Mouse (Mus musculus) liver, embryonic 14.5 days (tissue): ENCODE results near the gene Pdhx. TPM values are rescaled to one million over a fixed set of nuclear protein-coding genes. Genes with fewer than 3 reads are reported as not detected.

Experiments used
- ATAC-seq: fragments of 200-750 bp; cut with Nextera tagmentation; 2 replicates; pipeline ENCODE4 v1.8.0; 2017; ENCODE audit warnings: moderate number of reproducible peaks, mild to moderate bottlenecking, moderate library complexity; ENCODE audit not compliant: insufficient read depth
- DNase-seq, 3 experiments: peaks; one replicate each; pipeline ENCODE4 v3.0.0-alpha.2; 2012 to 2013; ENCODE audit warnings: low read depth in 3 of 3, low spot score in 3 of 3
- H3K27ac ChIP-seq: fragments of 300-500 bp; sonication (generic); 2 replicates; pipeline ENCODE4 v1.5.1; 2014; ENCODE audit warnings: moderate library complexity, mild to moderate bottlenecking, control low read depth, inconsistent platforms
- H3K27me3 ChIP-seq: fragments of 300-500 bp; sonication (generic); 2 replicates; pipeline ENCODE4 v1.6.1; 2014; ENCODE audit warnings: mild to moderate bottlenecking, low read length, moderate library complexity; ENCODE audit not compliant: control insufficient read depth, insufficient read depth
- H3K36me3 ChIP-seq: fragments of 300-500 bp; sonication (generic); replicated peaks from 2 replicates; pipeline ENCODE4 v1.6.1; 2014; ENCODE audit warnings: low read depth; ENCODE audit not compliant: control insufficient read depth, insufficient read depth
- H3K4me1 ChIP-seq, 2 experiments: fragments of 200-500 bp in 1 of 2; fragments of 300-500 bp in 1 of 2; sonication (generic) in 1 of 2; replicated peaks; 2 replicates each; pipeline ENCODE4 v1.6.1; 2012 to 2014; ENCODE audit warnings: antibody characterized with exemption in 1 of 2, inconsistent platforms in 1 of 2, low read length in 1 of 2; ENCODE audit not compliant: control insufficient read depth in 2 of 2, insufficient read depth in 2 of 2
- H3K4me2 ChIP-seq: fragments of 300-500 bp; sonication (generic); 2 replicates; pipeline ENCODE4 v1.6.1; 2014; ENCODE audit warnings: low read depth, mild to moderate bottlenecking, control low read depth, moderate library complexity
- H3K4me3 ChIP-seq, 2 experiments: fragments of 200-500 bp in 1 of 2; fragments of 300-500 bp in 1 of 2; sonication (generic) in 1 of 2; 2 replicates each; pipeline ENCODE4 v1.5.1; 2012 to 2014; ENCODE audit warnings: low read depth in 2 of 2, low read length in 2 of 2, mild to moderate bottlenecking in 2 of 2, control low read depth in 1 of 2, inconsistent platforms in 1 of 2, moderate library complexity in 1 of 2; ENCODE audit not compliant: insufficient read depth in 1 of 2
- H3K9ac ChIP-seq: fragments of 300-500 bp; sonication (generic); replicated peaks from 2 replicates; pipeline ENCODE4 v1.6.1; 2014; ENCODE audit warnings: mild to moderate bottlenecking, control low read depth, moderate library complexity
- H3K9me3 ChIP-seq: fragments of 300-500 bp; sonication (generic); 2 replicates; pipeline ENCODE4 v1.6.1; 2016; ENCODE audit warnings: low read length, mixed read lengths; ENCODE audit not compliant: control insufficient read depth
- CTCF ChIP-seq: IDR thresholded peaks from 2 replicates; pipeline ENCODE4 v1.5.1; 2016; ENCODE audit warnings: antibody characterized with exemption, low read depth, control low read depth
- EP300 ChIP-seq: IDR thresholded peaks from 2 replicates; pipeline ENCODE4 v1.6.1; 2016; ENCODE audit warnings: antibody characterized with exemption, low read depth
- WGBS: fragments of 180-500 bp; shearing (Covaris S2); extraction: QIAGEN DNeasy Blood & Tissue Kit; methylation state at CpG from one replicate; pipeline ENCODE4 v1.1.7; 2014; ENCODE audit not compliant: insufficient replicate concordance; 5-methylcytosine and 5-hydroxymethylcytosine counted together
- polyA plus RNA-seq, 2 experiments: library from polyadenylated mRNA; depleted of rRNA in 1 of 2; stranded (reverse) in 1 of 2; unstranded in 1 of 2; fragments of >200 nt; fragmentation: Nextera tagmentation in 1 of 2; extraction: Ambion mirVana in 1 of 2; gene quantifications; 2 replicates each; pipeline versions ENCODE4 v1.2.1 to v1.2.3; 2012 to 2014

The Pdhx gene
- polyA plus RNA-seq (2012; rRNA removed) = 11.7 and 16.0 TPM in 2 replicates
- polyA plus RNA-seq (2014; fragmentation: Nextera tagmentation; extraction: Ambion mirVana) = 23.1 and 23.8 TPM in 2 replicates

- WGBS = under 1% methylated on average over 55 of the region's 55 CpGs
- Histone ChIP-seq H3K27me3 (no peaks in the 10 kb centered on the region), H3K36me3 (no peaks in the 10 kb centered on the region), H3K27ac (peak within 1 kb of the TSS; percentile 73), H3K9me3 (no peaks in the 10 kb centered on the region), H3K9ac (peak within 1 kb of the TSS; percentile 70), H3K4me3 (peak within 1 kb of the TSS; percentile 72 to 90), H3K4me2 (peak within 1 kb of the TSS; percentile 87), H3K4me1 (peaks cover 5 to 16% of the 10 kb centered on the region in 2 experiments)
- TF ChIP-seq CTCF (no peak), EP300 (no peak)
- ATAC-seq (peak; percentile 98), DNase-seq (peak; percentile 98 to 99 (median 99))
These were observed at the start of gene Pdhx, which contains the start of gene Apip for GRCm38 (mm10) chr2:103073219-103073982. TSS of gene Pdhx (minus strand) at chr2:103073513. TSS of gene Apip (plus strand) at chr2:103073675.

GRCm38 (mm10) chr2:103119197-103119854, 46.0 kb upstream of the Pdhx start:
- H3K27ac ChIP-seq = no peak overlapping the region
- peak in 1 of 3 experiments; percentile 3 for DNase-seq
- no peak overlapping the region for H3K4me2 ChIP-seq
- H3K27me3 ChIP-seq = no peaks in the 10 kb centered on the region
- TF ChIP-seq CTCF (no peak), EP300 (peak; percentile 36; the same call in 1 of the 2 replicates)
- H3K9ac ChIP-seq = no peak overlapping the region
- H3K9me3 ChIP-seq = no peaks in the 10 kb centered on the region
- no peak overlapping the region for H3K4me3 ChIP-seq
- no peaks in the 10 kb centered on the region for H3K36me3 ChIP-seq
- WGBS = 48% methylated on average over 7 of the region's 7 CpGs
- no peaks in the 10 kb centered on the region for H3K4me1 ChIP-seq
- 0 out of 2 replicates have a peak, but pooled peaks have one; percentile 52 for ATAC-seq

- Histone ChIP-seq H3K9ac (no peak overlapping the region), H3K27ac (no peak overlapping the region), H3K27me3 (no peaks in the 10 kb centered on the region), H3K4me1 (no peaks in the 10 kb centered on the region), H3K9me3 (no peaks in the 10 kb centered on the region), H3K36me3 (no peaks in the 10 kb centered on the region), H3K4me3 (no peak overlapping the region), H3K4me2 (no peak overlapping the region)
- TF ChIP-seq CTCF (no peak), EP300 (no peak)
- ATAC-seq (no peak), DNase-seq (no peak)
- 60% methylated on average over 6 of the region's 6 CpGs for WGBS
These were observed 45.2 kb upstream of the Pdhx start for GRCm38 (mm10) chr2:103118324-103119196.

GRCm38 (mm10) chr2:103117212-103117611, 43.9 kb upstream of the Pdhx start:
- Histone ChIP-seq H3K9me3 (no peaks in the 10 kb centered on the region), H3K4me1 (no peaks in the 10 kb centered on the region), H3K27me3 (no peaks in the 10 kb centered on the region), H3K9ac (no peak overlapping the region), H3K36me3 (no peaks in the 10 kb centered on the region), H3K4me3 (no peak overlapping the region), H3K4me2 (no peak overlapping the region), H3K27ac (no peak overlapping the region)
- TF ChIP-seq EP300 = no peak
- TF ChIP-seq CTCF = no peak
- 65% methylated on average over 5 of the region's 5 CpGs for WGBS
- ATAC-seq = no peak
- no peak for DNase-seq
